Comparison of ENCODE assay signal across 9 mouse cellular contexts in the genomic region with DNA sequence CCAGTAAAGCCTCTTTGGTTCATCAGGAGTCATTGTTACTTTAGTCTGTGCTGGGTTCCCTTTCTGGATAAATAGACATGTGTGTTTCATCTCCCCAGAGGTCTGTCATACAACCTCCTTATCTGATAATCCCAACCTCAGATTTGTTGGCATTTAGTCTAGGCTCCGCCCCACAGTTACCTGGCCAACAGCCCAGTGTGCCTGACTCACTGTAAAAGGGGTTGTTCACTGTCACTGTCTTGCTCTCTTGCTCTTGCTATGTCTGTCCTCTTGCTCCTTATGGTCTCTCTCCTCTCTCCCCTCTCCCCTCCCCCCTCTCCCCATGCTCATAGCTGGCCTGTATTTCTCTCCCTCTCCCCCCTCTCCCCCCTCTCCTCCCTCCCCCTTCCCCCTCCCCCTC. TPM values are rescaled to one million over a fixed set of nuclear protein-coding genes. Genes with fewer than 3 reads are reported as not detected.
DNase-seq lines count a peak whose midpoint lies in the region; ATAC-seq and TF ChIP-seq lines count a peak whose summit lies in the region.
"Had no signal": no experiment of that assay in that cellular context is flagged by ENCODE, and none has a peak within 500 bp of the region (broad histone marks: within the 10 kb centered on the region; RNA-seq: fewer than 3 reads in every experiment).

No protein-coding gene starts in this region.

- no peaks in the 10 kb centered on the region for H3K27me3 ChIP-seq in heart, embryonic 15.5 days
- no peaks in the 10 kb centered on the region for H3K27me3 ChIP-seq in lung, embryonic 16.5 days (ENCODE audit: control insufficient read depth, insufficient read depth, low read depth, low read length)
- no peaks in the 10 kb centered on the region for H3K27me3 ChIP-seq in hindbrain, postnatal 0 days (ENCODE audit: insufficient read depth, low read length)
- H3K27me3 ChIP-seq: CH12.LX had no signal

- no peak for ATAC-seq in heart, embryonic 15.5 days (replicated peaks; ENCODE audit: insufficient number of reproducible peaks, insufficient read depth, low FRiP score, low read depth)
- ATAC-seq in lung, embryonic 16.5 days (ENCODE audit: low read depth) = peak; percentile 53
- ATAC-seq in hindbrain, postnatal 0 days = no peak
- no peak for ATAC-seq in frontal cortex, adult (ENCODE audit: low TSS enrichment)

- H3K4me3 ChIP-seq in heart, embryonic 15.5 days = no peak overlapping the region
- no peak overlapping the region for H3K4me3 ChIP-seq in lung, embryonic 16.5 days (ENCODE audit: low read length)
- no peak overlapping the region for H3K4me3 ChIP-seq in hindbrain, postnatal 0 days (ENCODE audit: low read length)

- intact Hi-C loops in heart, postnatal 25 days (cut with DNase I) = no loop called here

- 79% methylated on average over 1 of the region's 1 CpGs for whole genome bisulfite sequencing in heart, embryonic 15.5 days
- 45% methylated on average over 1 of the region's 1 CpGs for WGBS in lung, embryonic 16.5 days
- WGBS in hindbrain, postnatal 0 days = 90% methylated on average over 1 of the region's 1 CpGs

- H3K4me2 ChIP-seq in heart, embryonic 15.5 days = no peak overlapping the region
- no peak overlapping the region for H3K4me2 ChIP-seq in lung, embryonic 16.5 days (ENCODE audit: low read depth, low read length)
- no peak overlapping the region for H3K4me2 ChIP-seq in hindbrain, postnatal 0 days (ENCODE audit: low read depth, low read length)

- peak; percentile 93 for DNase-seq in heart, adult 11 months
- no peak for DNase-seq in heart, postnatal 25 days (ENCODE audit: low spot score)
- DNase-seq in Muller cell, postnatal 12 days (ENCODE audit: inconsistent ontology term) = peak; percentile 50
- no peak for DNase-seq in thymus, postnatal 0 days (ENCODE audit: low spot score)
- no peak for DNase-seq in hindbrain, postnatal 0 days (ENCODE audit: low spot score)

- peaks cover 20% of the 10 kb centered on the region for H3K4me1 ChIP-seq in heart, embryonic 15.5 days (replicated peaks)
- H3K4me1 ChIP-seq in lung, embryonic 16.5 days (replicated peaks; ENCODE audit: control insufficient read depth, insufficient read depth, low read length) = peaks cover 28% of the 10 kb centered on the region
- H3K4me1 ChIP-seq in hindbrain, postnatal 0 days (ENCODE audit: insufficient read depth, low read length) = no peaks in the 10 kb centered on the region; the same call in 1 of the 2 replicates

- no peak overlapping the region for H3K9ac ChIP-seq in heart, embryonic 15.5 days
- no peak overlapping the region for H3K9ac ChIP-seq in lung, embryonic 16.5 days (ENCODE audit: low read length)
- no peak overlapping the region for H3K9ac ChIP-seq in hindbrain, postnatal 0 days (replicated peaks; ENCODE audit: low read length)

- no peak for TF ChIP-seq CTCF in hindbrain, postnatal 0 days (IDR thresholded peaks at IDR 0.05; ENCODE audit: low read depth)

- no peaks in the 10 kb centered on the region for H3K36me3 ChIP-seq in heart, embryonic 15.5 days
- no peaks in the 10 kb centered on the region for H3K36me3 ChIP-seq in lung, embryonic 16.5 days (ENCODE audit: control insufficient read depth, insufficient read depth, low read length)
- H3K36me3 ChIP-seq in hindbrain, postnatal 0 days (ENCODE audit: insufficient read depth, low read length) = no peaks in the 10 kb centered on the region

- no peaks in the 10 kb centered on the region for H3K9me3 ChIP-seq in heart, embryonic 15.5 days (replicated peaks)
- H3K9me3 ChIP-seq in lung, embryonic 16.5 days (ENCODE audit: control insufficient read depth, low read length) = no peaks in the 10 kb centered on the region
- no peaks in the 10 kb centered on the region for H3K9me3 ChIP-seq in hindbrain, postnatal 0 days (ENCODE audit: low read length)

- peak overlapping the region; percentile 62 for H3K27ac ChIP-seq in heart, embryonic 15.5 days
- H3K27ac ChIP-seq in lung, embryonic 16.5 days (ENCODE audit: low read length) = peak overlapping the region; percentile 81
- no peak overlapping the region for H3K27ac ChIP-seq in hindbrain, postnatal 0 days

RNA-seq across cellular contexts. Expression of a gene that starts 44.3 kb away (rescaled TPM):
- 1 to 10 TPM; 1.6 to 2.0 TPM for total RNA-seq in heart, postnatal 25 days (2021)
- 2.5 and 3.7 TPM in 2 replicates for polyA plus RNA-seq in heart, embryonic 15.5 days (2015; fragmentation: Nextera tagmentation; extraction: Ambion mirVana)
- polyA plus RNA-seq in lung, embryonic 16.5 days (2015; fragmentation: Nextera tagmentation; extraction: Ambion mirVana) = 12.8 and 13.7 TPM in 2 replicates
- polyA plus RNA-seq in thymus, postnatal 0 days (2015; fragmentation: Nextera tagmentation; extraction: Ambion mirVana) = 2.3 and 2.4 TPM in 2 replicates
- 28.1 and 30.1 TPM in 2 replicates for total RNA-seq in hindbrain, postnatal 0 days (2014; rRNA removed)
- polyA plus RNA-seq in hindbrain, postnatal 0 days (2015; fragmentation: Nextera tagmentation; extraction: Ambion mirVana) = 12.4 and 12.5 TPM in 2 replicates

RNA-seq across cellular contexts. Expression of a gene that starts 44.5 kb away (rescaled TPM):
- 10 to 100 TPM; 15.6 to 16.6 TPM for total RNA-seq in heart, postnatal 25 days (2021)
- 31.8 and 38.2 TPM in 2 replicates for polyA plus RNA-seq in heart, embryonic 15.5 days (2015; fragmentation: Nextera tagmentation; extraction: Ambion mirVana)
- polyA plus RNA-seq in lung, embryonic 16.5 days (2015; fragmentation: Nextera tagmentation; extraction: Ambion mirVana) = 67.0 and 74.6 TPM in 2 replicates
- 15.8 and 16.4 TPM in 2 replicates for polyA plus RNA-seq in thymus, postnatal 0 days (2015; fragmentation: Nextera tagmentation; extraction: Ambion mirVana)
- 13.6 and 15.2 TPM in 2 replicates for total RNA-seq in hindbrain, postnatal 0 days (2014; rRNA removed)
- polyA plus RNA-seq in hindbrain, postnatal 0 days (2015; fragmentation: Nextera tagmentation; extraction: Ambion mirVana) = 18.3 and 20.4 TPM in 2 replicates

RNA-seq across cellular contexts. Expression of a gene that starts 57.0 kb away (rescaled TPM):
- total RNA-seq in heart, postnatal 25 days (2021) = 10 to 100 TPM; 36.6 to 51.2 TPM
- polyA plus RNA-seq in heart, embryonic 15.5 days (2015; fragmentation: Nextera tagmentation; extraction: Ambion mirVana) = 51.2 and 54.3 TPM in 2 replicates
- 78.7 and 81.8 TPM in 2 replicates for polyA plus RNA-seq in lung, embryonic 16.5 days (2015; fragmentation: Nextera tagmentation; extraction: Ambion mirVana)
- polyA plus RNA-seq in thymus, postnatal 0 days (2015; fragmentation: Nextera tagmentation; extraction: Ambion mirVana) = 16.3 and 18.2 TPM in 2 replicates
- total RNA-seq in hindbrain, postnatal 0 days (2014; rRNA removed) = 17.6 and 18.3 TPM in 2 replicates
- polyA plus RNA-seq in hindbrain, postnatal 0 days (2015; fragmentation: Nextera tagmentation; extraction: Ambion mirVana) = 12.7 and 13.3 TPM in 2 replicates

Comparison
In these comparisons a context has a peak if more than half of its experiments do, and no peak if none do; other contexts are left out.
1. DNase-seq: peak in heart, adult 11 months (single experiment) and Muller cell, postnatal 12 days (single experiment); none in heart, postnatal 25 days (single experiment), thymus, postnatal 0 days (single experiment) and hindbrain, postnatal 0 days (single experiment).